20 mouse cellular contexts compared by ENCODE assay signal in genomic region chr10:16751546-16751945, GRCm38 (mm10).
DNase-seq lines count a peak whose midpoint lies in the region; ATAC-seq lines count a peak whose summit lies in the region.
"Had no signal": no experiment of that assay in that cellular context is flagged by ENCODE, and none has a peak within 500 bp of the region (broad histone marks: within the 10 kb centered on the region; RNA-seq: fewer than 3 reads in every experiment).

No protein-coding gene starts in this region.

- no peaks in the 10 kb centered on the region for H3K4me1 ChIP-seq in midbrain, embryonic 13.5 days (replicated peaks)
- H3K4me1 ChIP-seq: embryonic facial prominence, embryonic 10.5 days; forebrain, embryonic 13.5 days; hindbrain, embryonic 15.5 days had no signal

- no peaks in the 10 kb centered on the region for H3K27me3 ChIP-seq in midbrain, embryonic 13.5 days
- H3K27me3 ChIP-seq: forebrain, embryonic 13.5 days; heart, embryonic 13.5 days; hindbrain, embryonic 15.5 days; Patski had no signal

- H3K36me3 ChIP-seq in midbrain, embryonic 13.5 days: no peaks in the 10 kb centered on the region
- H3K36me3 ChIP-seq: embryonic facial prominence, embryonic 10.5 days; heart, embryonic 13.5 days; hindbrain, embryonic 15.5 days had no signal

- H3K4me2 ChIP-seq in midbrain, embryonic 13.5 days (replicated peaks): no peak overlapping the region
- H3K4me2 ChIP-seq: forebrain, embryonic 13.5 days; heart, embryonic 13.5 days; hindbrain, embryonic 15.5 days had no signal

- ATAC-seq in CD4-positive, CD25-positive, alpha-beta regulatory T cell, adult 4 months: peak; percentile 75
- ATAC-seq in inflammation-experienced regulatory T-cells, adult 6 months: peak; percentile 68
- ATAC-seq in monocyte, adult 5-6 weeks (replicated peaks; ENCODE audit: insufficient number of reproducible peaks, low FRiP score, low TSS enrichment, poor library complexity, severe bottlenecking): peak; percentile 90
- ATAC-seq in midbrain, embryonic 13.5 days: no peak
- ATAC-seq: forebrain, embryonic 13.5 days; forebrain, postnatal 0 days; Patski had no signal

- H3K4me3 ChIP-seq in midbrain, embryonic 13.5 days (replicated peaks): no peak overlapping the region
- H3K4me3 ChIP-seq: embryonic facial prominence, embryonic 10.5 days; forebrain, embryonic 13.5 days; heart, embryonic 13.5 days; hindbrain, embryonic 15.5 days had no signal

- H3K27ac ChIP-seq in midbrain, embryonic 13.5 days: no peak overlapping the region
- H3K27ac ChIP-seq: embryonic facial prominence, embryonic 10.5 days; forebrain, embryonic 13.5 days; heart, embryonic 13.5 days; hindbrain, embryonic 15.5 days had no signal

- DNase-seq in A20 (ENCODE audit: low read depth, low spot score): peak; percentile 38
- DNase-seq in adrenal gland, adult 2 months: no peak
- DNase-seq in kidney, adult 8-10 months: no peak
- DNase-seq: adrenal gland, postnatal 10 days; B cell, adult 2 months; cerebellum, adult 18-20 months; cerebellum, adult 9-11 months; forebrain, postnatal 0 days; gastrocnemius, postnatal 36 days; heart, adult 11 months; heart, postnatal 36 days had no signal

- H3K9ac ChIP-seq in midbrain, embryonic 13.5 days (replicated peaks): no peak overlapping the region
- H3K9ac ChIP-seq: forebrain, embryonic 13.5 days; forebrain, postnatal 0 days; heart, embryonic 13.5 days; hindbrain, embryonic 15.5 days had no signal

- H3K9me3 ChIP-seq in midbrain, embryonic 13.5 days: no peaks in the 10 kb centered on the region
- H3K9me3 ChIP-seq: embryonic facial prominence, embryonic 10.5 days; forebrain, embryonic 13.5 days; heart, embryonic 13.5 days; hindbrain, embryonic 15.5 days had no signal
